In genomic region chr10:76815481-76815880, GRCm38 (mm10) we compare ENCODE assay signal across 16 mouse cellular contexts.
DNase-seq lines count a peak whose midpoint lies in the region; ATAC-seq and TF ChIP-seq lines count a peak whose summit lies in the region.
"Had no signal": no experiment of that assay in that cellular context is flagged by ENCODE, and none has a peak within 500 bp of the region (broad histone marks: within the 10 kb centered on the region; RNA-seq: fewer than 3 reads in every experiment).

No protein-coding gene starts in this region.

- H3K27me3 ChIP-seq in hindbrain, embryonic 11.5 days (ENCODE audit: control insufficient read depth, insufficient read depth, low read length), result no peaks in the 10 kb centered on the region
- no peaks in the 10 kb centered on the region for H3K27me3 ChIP-seq in hindbrain, embryonic 16.5 days (replicated peaks; ENCODE audit: control insufficient read depth, insufficient read depth, low read length)
- H3K27me3 ChIP-seq in thymus, adult 2 months (ENCODE audit: control insufficient read depth, insufficient read depth, low read length), result no peaks in the 10 kb centered on the region
- H3K27me3 ChIP-seq: embryonic facial prominence, embryonic 13.5 days; heart, embryonic 15.5 days; liver, embryonic 13.5 days; neural tube, embryonic 12.5 days had no signal

- WGBS in hindbrain, embryonic 11.5 days, result 55% methylated on average over 4 of the region's 4 CpGs
- WGBS in hindbrain, embryonic 16.5 days, result 38% methylated on average over 4 of the region's 4 CpGs
- 36% methylated on average over 4 of the region's 4 CpGs for WGBS in olfactory bulb, adult 2 months
- 79% methylated on average over 4 of the region's 4 CpGs for WGBS in thymus, adult 2 months

- no peak for TF ChIP-seq CTCF in olfactory bulb, adult 2 months (IDR thresholded peaks at IDR 0.05; ENCODE audit: insufficient read depth, low read depth, low read length)
- no peak for TF ChIP-seq CTCF in thymus, adult 2 months (IDR thresholded peaks at IDR 0.05; ENCODE audit: borderline replicate concordance, control insufficient read depth, extremely low read depth, insufficient read depth, low read length, poor library complexity)

- H3K4me1 ChIP-seq in hindbrain, embryonic 11.5 days (replicated peaks; ENCODE audit: control insufficient read depth, insufficient read depth, low read length), result peaks cover 2% of the 10 kb centered on the region; the same call in 1 of the 2 replicates
- H3K4me1 ChIP-seq in hindbrain, embryonic 16.5 days (ENCODE audit: control insufficient read depth, insufficient read depth, low read depth, low read length), result peaks cover 5% of the 10 kb centered on the region; the same call in 1 of the 2 replicates
- peaks cover 23% of the 10 kb centered on the region for H3K4me1 ChIP-seq in olfactory bulb, adult 2 months (ENCODE audit: control insufficient read depth, insufficient read depth, low read length)
- no peaks in the 10 kb centered on the region for H3K4me1 ChIP-seq in thymus, adult 2 months (replicated peaks; ENCODE audit: control insufficient read depth, insufficient read depth, low read length)
- H3K4me1 ChIP-seq: liver, embryonic 13.5 days had no signal

- no peak for TF ChIP-seq POLR2A in olfactory bulb, adult 2 months (IDR thresholded peaks at IDR 0.05; ENCODE audit: insufficient read depth, low read depth, low read length)
- TF ChIP-seq POLR2A in thymus, adult 2 months (IDR thresholded peaks at IDR 0.05; ENCODE audit: control insufficient read depth, extremely low read depth, insufficient read depth, low read length, poor library complexity), result no peak

- H3K9ac ChIP-seq in hindbrain, embryonic 11.5 days (ENCODE audit: low read depth, low read length), result no peak overlapping the region
- no peak overlapping the region for H3K9ac ChIP-seq in hindbrain, embryonic 16.5 days (ENCODE audit: low read depth, low read length)
- H3K9ac ChIP-seq: heart, embryonic 15.5 days; liver, embryonic 13.5 days; neural tube, embryonic 12.5 days had no signal

- no peaks in the 10 kb centered on the region for H3K36me3 ChIP-seq in hindbrain, embryonic 11.5 days (ENCODE audit: control insufficient read depth, insufficient read depth, low read length)
- H3K36me3 ChIP-seq in hindbrain, embryonic 16.5 days (ENCODE audit: control insufficient read depth, insufficient read depth, low read length), result no peaks in the 10 kb centered on the region
- no peaks in the 10 kb centered on the region for H3K36me3 ChIP-seq in thymus, adult 2 months (ENCODE audit: control insufficient read depth, insufficient read depth, low read length)
- H3K36me3 ChIP-seq: embryonic facial prominence, embryonic 13.5 days; heart, embryonic 15.5 days; liver, embryonic 13.5 days; neural tube, embryonic 12.5 days had no signal

- H3K4me3 ChIP-seq in hindbrain, embryonic 11.5 days (ENCODE audit: low read depth, low read length), result no peak overlapping the region
- H3K4me3 ChIP-seq in hindbrain, embryonic 16.5 days (ENCODE audit: low read length), result no peak overlapping the region
- H3K4me3 ChIP-seq in olfactory bulb, adult 2 months (ENCODE audit: insufficient read depth, low read depth, low read length), result no peak overlapping the region
- H3K4me3 ChIP-seq in thymus, adult 2 months (ENCODE audit: control insufficient read depth, insufficient read depth, low read length), result no peak overlapping the region
- H3K4me3 ChIP-seq: embryonic facial prominence, embryonic 13.5 days; heart, embryonic 15.5 days; layer of hippocampus, adult 2 months; liver, embryonic 13.5 days; neural tube, embryonic 12.5 days had no signal

- H3K4me2 ChIP-seq in hindbrain, embryonic 11.5 days (replicated peaks; ENCODE audit: low read depth, low read length), result no peak overlapping the region
- H3K4me2 ChIP-seq in hindbrain, embryonic 16.5 days (ENCODE audit: low read length), result no peak overlapping the region
- H3K4me2 ChIP-seq: embryonic facial prominence, embryonic 13.5 days; heart, embryonic 15.5 days; liver, embryonic 13.5 days; neural tube, embryonic 12.5 days had no signal

- H3K27ac ChIP-seq in hindbrain, embryonic 11.5 days (ENCODE audit: low read depth, low read length), result peak overlapping the region; percentile 36; the same call in 1 of the 2 replicates
- no peak overlapping the region for H3K27ac ChIP-seq in hindbrain, embryonic 16.5 days (ENCODE audit: low read depth, low read length)
- H3K27ac ChIP-seq in olfactory bulb, adult 2 months (ENCODE audit: insufficient read depth, low read depth, low read length), result peak overlapping the region; percentile 23; the same call in 1 of the 2 replicates
- no peak overlapping the region for H3K27ac ChIP-seq in thymus, adult 2 months (ENCODE audit: control insufficient read depth, insufficient read depth, low read length)
- H3K27ac ChIP-seq: embryonic facial prominence, embryonic 13.5 days; heart, embryonic 15.5 days; layer of hippocampus, adult 2 months; liver, embryonic 13.5 days; neural tube, embryonic 12.5 days had no signal

- ATAC-seq in hindbrain, embryonic 11.5 days (ENCODE audit: low FRiP score), result no peak
- ATAC-seq in hindbrain, embryonic 16.5 days, result no peak
- ATAC-seq: activated CD4-positive, CD25-positive, alpha-beta regulatory T cell, adult 4 months; CD4-positive, CD25-positive, alpha-beta regulatory T cell, adult 4 months; inflammation-experienced regulatory T-cells, adult 6 months; lung, postnatal 0 days had no signal

- no peak for DNase-seq in hindbrain, embryonic 11.5 days (ENCODE audit: low spot score)
- peak; percentile 77 for DNase-seq in cerebellum, adult 11-12 months
- peak; percentile 87 for DNase-seq in cerebellum, postnatal 10 days
- no peak for DNase-seq in thymus, postnatal 14 days
- no peak for DNase-seq in thymus, adult 2 months
- DNase-seq: liver, embryonic 13.5 days had no signal

- H3K9me3 ChIP-seq in hindbrain, embryonic 11.5 days (ENCODE audit: control insufficient read depth, low read length), result no peaks in the 10 kb centered on the region
- H3K9me3 ChIP-seq in hindbrain, embryonic 16.5 days (ENCODE audit: control insufficient read depth, low read length), result no peaks in the 10 kb centered on the region
- H3K9me3 ChIP-seq: embryonic facial prominence, embryonic 13.5 days; heart, embryonic 15.5 days; liver, embryonic 13.5 days; neural tube, embryonic 12.5 days had no signal

Comparison
In these comparisons a context has a peak if more than half of its experiments do, and no peak if none do; other contexts are left out.
1. H3K27ac ChIP-seq: peak in hindbrain, embryonic 11.5 days (single experiment) and olfactory bulb, adult 2 months (single experiment); none in hindbrain, embryonic 16.5 days (single experiment) and thymus, adult 2 months (single experiment).
2. DNase-seq: peak in cerebellum, adult 11-12 months (single experiment) and cerebellum, postnatal 10 days (2 of 2); none in hindbrain, embryonic 11.5 days (single experiment), thymus, postnatal 14 days (single experiment) and thymus, adult 2 months (single experiment).